Mouse (Mus musculus): ENCODE measurements around the gene Shpk. TPM values are rescaled to one million over a fixed set of nuclear protein-coding genes. Genes with fewer than 3 reads are reported as not detected.

The Shpk gene
- polyA plus RNA-seq, 1 experiment from 2014 or later, result 3.5 TPM

GRCm38 (mm10) chr11:73176608-73177508, 22.4 kb upstream of the Shpk start, which contains the start of the genes Emc6 and Tax1bp3:
TSS of gene Emc6 (minus strand) at chr11:73177037.
TSS of gene Tax1bp3 (plus strand) at chr11:73177083.
- under 1% methylated on average over 81 of the region's 81 CpGs for WGBS
- peak; percentile 98 for ATAC-seq (ENCODE audit: low read depth)
- peaks cover 55% of the 10 kb centered on the region for H3K4me1 ChIP-seq (replicated peaks)

DNA sequence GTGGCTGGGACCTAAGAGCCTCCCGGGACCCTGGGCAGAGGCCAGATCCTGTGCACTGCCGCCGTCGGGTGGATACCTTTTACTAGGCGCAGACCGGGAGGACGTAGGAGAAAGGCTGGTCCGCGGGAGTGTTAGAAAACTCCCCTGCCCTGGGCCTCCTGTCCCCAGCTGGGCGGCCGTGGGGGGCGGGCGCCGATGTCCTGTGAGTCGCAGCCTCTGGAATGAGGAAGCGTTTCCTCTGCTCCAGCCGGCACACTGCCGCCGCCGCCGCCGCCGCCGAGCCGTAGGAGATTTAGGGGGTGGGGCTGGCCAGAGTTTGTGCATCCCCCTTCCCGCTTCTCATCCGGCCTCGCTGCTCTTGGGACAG, 21.8 kb upstream of the Shpk start:
- peak overlapping the region; percentile 96 for H3K9ac ChIP-seq
- no peaks in the 10 kb centered on the region for H3K9me3 ChIP-seq
- H3K4me2 ChIP-seq, result peak overlapping the region; percentile 64
- H3K27ac ChIP-seq (replicated peaks), result peak overlapping the region; percentile 91
- H3K36me3 ChIP-seq, result peaks cover 35% of the 10 kb centered on the region
- peak; percentile 71 for ATAC-seq (ENCODE audit: low read depth)
- H3K4me3 ChIP-seq, result peak overlapping the region; percentile 96
- H3K4me1 ChIP-seq (replicated peaks), result peaks cover 49% of the 10 kb centered on the region
- no peaks in the 10 kb centered on the region for H3K27me3 ChIP-seq
- 0% methylated on average over 27 of the region's 28 CpGs for WGBS

More at GRCm38 (mm10) chr11:73176608-73177508, 22.4 kb upstream of the Shpk start, which contains the start of the genes Emc6 and Tax1bp3:
- Histone ChIP-seq H3K4me3 (peak within 1 kb of the TSS; percentile 96), H3K27me3 (no peaks in the 10 kb centered on the region), H3K27ac (replicated peaks) (peak within 1 kb of the TSS; percentile 91), H3K9ac (peak within 1 kb of the TSS; percentile 96), H3K4me2 (peak within 1 kb of the TSS; percentile 88), H3K9me3 (no peaks in the 10 kb centered on the region), H3K36me3 (peaks cover 30% of the 10 kb centered on the region)

DNA sequence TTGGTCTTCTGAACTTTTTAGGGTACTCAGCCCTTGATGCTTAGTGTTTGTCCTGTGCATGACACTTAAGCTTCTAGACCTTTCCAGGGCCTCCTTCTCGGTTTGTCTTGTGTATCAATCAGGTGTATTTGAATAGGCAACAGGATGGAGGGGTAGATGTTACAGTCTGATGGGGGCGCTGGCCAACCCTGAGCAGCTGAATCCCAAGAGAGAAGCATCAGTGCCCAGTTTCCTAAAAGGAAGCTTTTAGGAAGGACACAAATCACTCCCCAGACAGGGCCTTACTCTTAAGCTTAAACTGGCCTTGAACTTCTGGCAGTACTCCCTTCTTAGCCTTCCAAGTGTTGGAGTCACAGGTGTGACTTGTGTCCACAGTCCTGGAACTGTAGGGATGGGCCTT, 21.4 kb upstream of the Shpk start:
- peak overlapping the region; percentile 96 for H3K4me3 ChIP-seq
- peak overlapping the region; percentile 91 for H3K27ac ChIP-seq (replicated peaks)
- H3K27me3 ChIP-seq, result no peaks in the 10 kb centered on the region
- peaks cover 38% of the 10 kb centered on the region for H3K36me3 ChIP-seq
- H3K9ac ChIP-seq, result peak overlapping the region; percentile 96
- 4% methylated on average over 2 of the region's 2 CpGs for WGBS
- peak overlapping the region; percentile 64 for H3K4me2 ChIP-seq
- H3K9me3 ChIP-seq, result no peaks in the 10 kb centered on the region
- peaks cover 47% of the 10 kb centered on the region for H3K4me1 ChIP-seq (replicated peaks)
- no peak for ATAC-seq (ENCODE audit: low read depth)

DNA sequence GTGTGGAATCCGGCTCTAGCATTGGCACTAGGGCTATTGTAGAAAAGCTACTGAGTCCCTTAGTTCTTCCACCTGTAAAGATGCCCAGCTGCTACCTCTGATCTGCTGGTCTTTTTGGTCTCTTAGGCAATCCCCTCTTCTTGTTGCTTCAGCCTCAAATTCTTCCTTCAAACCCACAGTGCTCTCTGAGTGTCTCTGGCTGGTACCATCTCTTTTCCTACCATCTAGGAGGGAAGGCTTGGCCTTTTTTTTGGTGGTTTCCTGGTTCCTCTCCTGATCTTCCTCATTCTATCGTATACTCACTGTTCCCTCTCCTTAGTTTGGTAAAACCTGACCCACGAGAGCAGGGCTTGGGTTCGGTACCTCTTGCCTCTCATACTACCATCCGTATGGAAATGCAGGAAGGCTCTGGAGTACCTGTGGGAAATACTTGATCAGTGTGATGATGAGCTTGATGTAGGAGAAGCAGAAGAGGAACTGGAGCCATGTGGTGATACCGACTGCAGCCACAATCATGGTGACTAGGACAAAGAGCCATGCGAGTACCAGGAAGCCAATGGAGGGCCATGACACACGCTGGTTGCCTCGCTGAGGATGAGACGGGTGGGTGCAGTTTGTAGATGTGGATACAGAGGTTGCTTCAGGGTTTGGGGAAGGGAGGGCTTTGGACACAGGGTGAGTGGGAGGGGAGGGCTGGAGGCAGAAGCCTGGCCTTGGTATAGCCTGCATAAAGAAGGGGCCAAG, 13.2 kb upstream of the Shpk start:
- Histone ChIP-seq H3K36me3 (peaks cover 88% of the 10 kb centered on the region), H3K27ac (replicated peaks) (no peak overlapping the region), H3K4me1 (replicated peaks) (no peaks in the 10 kb centered on the region), H3K9me3 (no peaks in the 10 kb centered on the region), H3K27me3 (no peaks in the 10 kb centered on the region), H3K9ac (no peak overlapping the region), H3K4me3 (no peak overlapping the region), H3K4me2 (no peak overlapping the region)
- no peak for ATAC-seq (ENCODE audit: low read depth)
- 93% methylated on average over 10 of the region's 10 CpGs for WGBS

GRCm38 (mm10) chr11:73187231-73187630, 12.0 kb upstream of the Shpk start:
- Histone ChIP-seq H3K36me3 (peaks cover 96% of the 10 kb centered on the region), H3K4me1 (replicated peaks) (no peaks in the 10 kb centered on the region), H3K9me3 (no peaks in the 10 kb centered on the region)

DNA sequence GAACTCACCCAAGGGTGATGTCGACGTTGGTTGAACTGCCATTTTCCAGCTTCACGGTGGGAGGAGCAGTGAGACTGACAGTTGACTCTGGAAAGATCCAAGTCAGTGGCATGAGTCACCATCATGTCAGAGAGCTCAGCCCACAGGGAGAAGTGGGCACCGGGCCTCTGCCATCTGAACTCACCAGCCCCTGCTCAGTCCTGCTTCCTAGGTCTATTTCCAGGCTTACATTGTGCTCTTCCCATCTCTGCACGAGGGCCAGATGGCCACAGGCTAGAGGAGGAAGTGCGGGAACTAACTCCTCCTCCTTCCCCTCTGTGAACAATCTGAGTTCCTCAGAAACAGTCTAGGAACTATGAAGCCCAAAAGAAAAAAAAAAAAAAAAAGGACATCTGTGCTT, 6.2 kb upstream of the Shpk start:
- 80% methylated on average over 6 of the region's 6 CpGs for WGBS
- ATAC-seq (ENCODE audit: low read depth), result no peak
- Histone ChIP-seq H3K4me2 (no peak overlapping the region), H3K9ac (no peak overlapping the region), H3K36me3 (peaks cover 71% of the 10 kb centered on the region), H3K9me3 (no peaks in the 10 kb centered on the region), H3K27me3 (no peaks in the 10 kb centered on the region), H3K4me3 (no peak overlapping the region), H3K4me1 (replicated peaks) (peaks cover 15% of the 10 kb centered on the region), H3K27ac (replicated peaks) (no peak overlapping the region)

More at GRCm38 (mm10) chr11:73187231-73187630, 12.0 kb upstream of the Shpk start:
- ATAC-seq (ENCODE audit: low read depth), result no peak
- 88% methylated on average over 6 of the region's 6 CpGs for WGBS
- Histone ChIP-seq H3K9ac (no peak overlapping the region), H3K27me3 (no peaks in the 10 kb centered on the region), H3K27ac (replicated peaks) (no peak overlapping the region), H3K4me2 (no peak overlapping the region), H3K4me3 (no peak overlapping the region)

DNA sequence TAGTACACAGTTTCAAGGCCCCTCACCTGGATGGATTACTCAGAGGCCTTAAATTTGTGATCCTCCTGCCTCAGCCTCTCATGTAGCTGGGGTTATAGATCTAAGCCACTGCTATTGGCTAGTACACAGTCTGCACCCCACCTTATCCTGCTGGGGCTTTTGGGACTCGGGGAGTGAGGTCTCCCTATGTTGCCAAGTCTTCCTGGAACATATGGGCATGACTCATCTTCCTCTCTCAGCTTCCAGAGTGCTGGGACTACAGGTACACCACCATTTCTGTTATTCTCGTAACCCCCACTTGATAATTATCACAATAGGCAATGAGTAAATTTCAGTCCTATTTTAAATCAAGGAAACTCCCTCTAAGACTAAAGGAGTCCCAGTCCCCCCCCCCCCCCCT, 4.8 kb upstream of the Shpk start:
- Histone ChIP-seq H3K27ac (replicated peaks) (no peak overlapping the region), H3K27me3 (no peaks in the 10 kb centered on the region), H3K9me3 (no peaks in the 10 kb centered on the region), H3K4me1 (replicated peaks) (peaks cover 21% of the 10 kb centered on the region), H3K9ac (no peak overlapping the region), H3K4me2 (no peak overlapping the region), H3K36me3 (peaks cover 57% of the 10 kb centered on the region), H3K4me3 (no peak overlapping the region)
- WGBS, result 84% methylated on average over 2 of the region's 2 CpGs
- no peak for ATAC-seq (ENCODE audit: low read depth)

DNA sequence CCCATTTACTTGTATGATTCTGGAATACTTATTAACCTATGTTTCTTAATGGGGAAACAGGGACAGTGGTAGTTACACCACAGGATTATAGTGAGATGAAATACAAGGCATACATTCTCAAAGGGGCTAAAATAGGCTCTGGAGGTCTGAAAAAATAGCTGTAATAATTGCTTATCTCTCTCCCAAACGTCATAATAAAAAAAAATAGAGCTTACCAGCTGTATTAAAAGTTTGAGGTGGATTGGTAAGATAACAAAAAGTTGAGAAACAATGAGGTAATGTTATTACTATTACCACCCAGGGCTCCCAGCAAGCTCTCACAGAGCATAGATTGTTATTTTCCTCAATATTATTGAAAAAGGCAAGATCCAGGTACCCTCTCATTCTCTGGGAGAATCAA, 1.1 kb upstream of the Shpk start:
- H3K36me3 ChIP-seq, result peaks cover 20% of the 10 kb centered on the region
- peaks cover 27% of the 10 kb centered on the region for H3K4me1 ChIP-seq (replicated peaks)
- H3K4me3 ChIP-seq, result peak overlapping the region; percentile 68
- H3K9ac ChIP-seq, result peak overlapping the region; percentile 84
- H3K9me3 ChIP-seq, result no peaks in the 10 kb centered on the region
- WGBS, result 2% methylated on average over 1 of the region's 1 CpGs
- H3K27me3 ChIP-seq, result no peaks in the 10 kb centered on the region
- ATAC-seq (ENCODE audit: low read depth), result no peak
- H3K27ac ChIP-seq (replicated peaks), result no peak overlapping the region
- H3K4me2 ChIP-seq, result peak overlapping the region; percentile 86

DNA sequence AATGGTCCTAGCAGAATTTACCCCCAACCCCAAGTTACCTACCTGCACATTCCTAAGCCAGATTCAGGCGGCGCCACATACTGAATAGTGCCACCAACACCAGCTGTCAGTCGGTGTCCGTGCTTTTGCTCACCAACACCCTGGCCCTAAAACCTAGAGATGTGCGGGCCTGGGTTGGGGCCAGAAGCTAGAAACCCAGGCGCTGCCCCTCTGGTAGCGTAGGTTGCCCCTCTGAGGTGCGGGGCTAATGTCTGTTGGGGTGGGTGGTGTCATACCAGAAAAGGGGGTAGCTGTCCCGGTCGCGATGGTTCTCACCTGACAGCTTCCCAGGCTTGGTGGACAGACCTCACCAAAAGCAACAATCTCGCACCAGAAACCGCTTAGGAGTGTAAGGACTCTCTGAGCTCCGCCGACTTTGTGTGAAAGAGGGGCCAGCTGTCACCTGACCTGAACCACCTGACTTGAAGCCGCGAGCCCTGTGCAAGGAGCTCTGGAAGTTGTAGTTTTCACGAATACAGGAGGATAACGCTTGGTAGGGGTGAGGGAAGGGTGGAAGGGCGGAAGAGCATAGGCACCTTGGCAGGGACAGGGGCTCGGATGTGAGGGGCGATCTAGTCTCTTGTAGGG, 544 bp upstream of the Shpk start, which contains the start of gene Ctns:
Gene Ctns, minus strand, starts transcription at position 440 of the 627 bp plus-strand sequence.
- 1% methylated on average over 22 of the region's 22 CpGs for WGBS
- H3K9ac ChIP-seq, result peak within 1 kb of the TSS; percentile 84
- no peaks in the 10 kb centered on the region for H3K9me3 ChIP-seq
- peak within 1 kb of the TSS; percentile 49 for H3K27ac ChIP-seq (replicated peaks)
- H3K4me2 ChIP-seq, result peak within 1 kb of the TSS; percentile 86
- peaks cover 20% of the 10 kb centered on the region for H3K36me3 ChIP-seq
- peaks cover 27% of the 10 kb centered on the region for H3K4me1 ChIP-seq (replicated peaks)
- peak within 1 kb of the TSS; percentile 68 for H3K4me3 ChIP-seq
- no peaks in the 10 kb centered on the region for H3K27me3 ChIP-seq
- peak; percentile 97 for ATAC-seq (ENCODE audit: low read depth)

DNA sequence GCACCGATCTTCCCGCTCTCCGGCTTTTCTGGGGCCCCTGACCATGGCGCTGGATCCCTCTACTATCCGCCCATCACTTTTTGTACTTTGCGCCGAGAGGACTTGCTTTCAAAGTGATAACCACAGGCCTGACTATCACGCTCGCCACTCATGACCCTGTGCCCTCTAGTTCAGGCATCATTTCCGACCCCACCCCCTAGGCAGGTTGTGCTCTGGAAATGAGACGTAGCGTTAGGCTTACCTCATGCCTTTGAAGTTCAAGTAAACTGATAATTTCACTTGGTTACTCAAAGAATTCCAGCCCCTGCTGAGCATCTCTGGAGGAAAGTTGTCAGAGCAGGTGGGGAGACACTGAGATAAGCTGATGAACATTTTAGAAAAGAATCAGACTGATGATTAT, 619 bp downstream of the Shpk start:
- Histone ChIP-seq H3K9ac (peak overlapping the region; percentile 84), H3K36me3 (peaks cover 13% of the 10 kb centered on the region), H3K4me2 (peak overlapping the region; percentile 86), H3K27me3 (no peaks in the 10 kb centered on the region), H3K4me1 (replicated peaks) (peaks cover 27% of the 10 kb centered on the region), H3K9me3 (no peaks in the 10 kb centered on the region), H3K27ac (replicated peaks) (no peak overlapping the region), H3K4me3 (peak overlapping the region; percentile 68)
- 5% methylated on average over 12 of the region's 12 CpGs for WGBS
- no peak for ATAC-seq (ENCODE audit: low read depth)

- Histone ChIP-seq H3K36me3 (peaks cover 2% of the 10 kb centered on the region; the same call in 1 of the 2 replicates), H3K4me1 (replicated peaks) (peaks cover 27% of the 10 kb centered on the region), H3K9me3 (no peaks in the 10 kb centered on the region), H3K27ac (replicated peaks) (peak overlapping the region; percentile 38; the same call in 1 of the 2 replicates), H3K9ac (no peak overlapping the region), H3K4me2 (no peak overlapping the region), H3K4me3 (no peak overlapping the region), H3K27me3 (no peaks in the 10 kb centered on the region)
- WGBS, result 76% methylated on average over 2 of the region's 2 CpGs
- ATAC-seq (ENCODE audit: low read depth), result no peak
Observed at GRCm38 (mm10) chr11:73201021-73201420, 1.8 kb downstream of the Shpk start.

All from neural tube, embryonic 13.5 days (tissue).